Mouse (Mus musculus) lung, postnatal 10 days (tissue): ENCODE results near the gene Maml3.
A peak's percentile ranks its signal among the peaks of the same experiment; 100 is the strongest.

Source experiments
- DNase-seq: peaks from one replicate; pipeline ENCODE4 v3.0.0; 2021

Maml3 gene

GRCm38 (mm10) chr3:51771839-51772630 lies 332.8 kb downstream of the Maml3 start:
- peak; percentile 53 for DNase-seq

- peak; percentile 61 for DNase-seq
Observed at GRCm38 (mm10) chr3:51769196-51769595, 335.7 kb downstream of the Maml3 start.

DNA sequence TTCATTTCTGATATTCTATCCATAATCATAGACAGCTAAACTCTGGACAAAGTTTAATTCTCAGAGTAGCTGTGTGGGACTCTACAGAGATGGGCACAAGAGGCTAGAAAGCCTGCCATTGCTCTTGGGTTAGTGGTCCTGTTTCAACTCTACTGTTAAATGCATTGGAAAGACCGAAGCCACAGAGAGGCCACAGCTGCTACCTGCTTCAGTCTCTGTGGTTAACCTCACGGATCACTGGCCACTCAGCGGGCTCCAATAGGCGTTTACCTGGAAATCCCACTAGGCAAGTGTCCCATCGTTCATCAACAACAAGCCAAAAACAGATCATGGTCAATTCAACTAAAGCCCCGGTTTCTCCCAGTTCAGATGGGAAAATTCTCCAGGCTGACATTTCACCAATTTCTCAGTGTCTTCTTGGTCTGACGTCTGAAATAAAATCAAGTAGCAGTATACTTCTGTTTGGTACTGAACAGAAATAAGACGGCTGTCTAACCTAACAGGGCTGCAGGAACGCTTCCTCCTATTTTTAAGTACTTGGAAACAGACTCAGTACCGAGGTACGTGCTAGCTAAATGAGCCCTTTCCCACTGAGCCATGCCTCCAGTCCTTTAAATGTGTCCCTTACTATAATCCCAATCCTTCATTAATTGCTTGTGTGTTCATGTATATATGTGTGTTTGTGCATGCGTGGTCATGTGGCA lies 339.5 kb downstream of the Maml3 start:
- DNase-seq = no peak

GRCm38 (mm10) chr3:51764175-51764574 lies 340.7 kb downstream of the Maml3 start:
- DNase-seq = no peak

- DNase-seq = no peak
Observed at GRCm38 (mm10) chr3:51762900-51763299, 342.0 kb downstream of the Maml3 start.

- DNase-seq = no peak
Observed at GRCm38 (mm10) chr3:51759534-51759933, 345.3 kb downstream of the Maml3 start.

GRCm38 (mm10) chr3:51757032-51757431 lies 347.8 kb downstream of the Maml3 start:
- no peak for DNase-seq

DNA sequence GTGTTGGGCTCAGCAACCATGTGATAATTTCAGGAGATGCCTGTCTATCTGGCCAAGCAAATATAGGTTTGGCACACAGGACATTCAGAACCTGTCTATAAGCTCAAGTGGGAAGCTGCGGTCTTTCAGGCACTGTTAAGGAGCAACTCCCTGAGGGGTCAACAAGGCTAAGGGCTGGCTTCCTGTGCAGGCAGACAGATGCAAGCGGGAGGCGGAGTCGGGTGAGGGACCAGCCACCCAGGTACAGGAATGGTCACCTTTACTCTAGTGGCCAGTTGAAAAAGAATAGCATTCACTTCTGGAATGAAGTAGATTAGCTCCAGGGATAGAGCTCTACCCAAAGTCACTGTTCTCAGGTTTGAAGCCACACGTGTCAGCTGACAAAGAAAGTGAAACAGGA lies 348.6 kb downstream of the Maml3 start:
- no peak for DNase-seq

DNA sequence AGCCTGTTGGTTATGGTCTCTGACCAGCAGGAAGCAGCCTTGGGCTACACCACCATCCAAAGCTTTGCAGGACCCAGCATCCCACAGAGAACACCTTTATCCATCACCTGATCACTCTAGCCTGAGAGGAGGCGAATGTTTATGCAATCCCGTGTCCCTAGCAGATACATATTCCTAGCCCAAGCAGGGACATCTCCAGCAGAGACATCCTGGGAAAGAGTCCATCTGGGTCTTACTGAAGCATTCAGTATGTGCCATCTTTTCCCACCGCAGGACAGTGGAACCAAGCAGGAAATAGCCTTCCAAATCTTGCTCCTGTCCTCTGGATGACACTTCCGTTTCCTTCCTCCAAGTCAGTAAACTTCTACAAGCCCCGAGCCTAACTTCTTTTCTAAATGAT lies 351.6 kb downstream of the Maml3 start:
- no peak for DNase-seq

- DNase-seq = no peak
Observed at GRCm38 (mm10) chr3:51751440-51751839, 353.4 kb downstream of the Maml3 start.

GRCm38 (mm10) chr3:51749812-51750481 lies 354.9 kb downstream of the Maml3 start:
- peak; percentile 87 for DNase-seq

DNA sequence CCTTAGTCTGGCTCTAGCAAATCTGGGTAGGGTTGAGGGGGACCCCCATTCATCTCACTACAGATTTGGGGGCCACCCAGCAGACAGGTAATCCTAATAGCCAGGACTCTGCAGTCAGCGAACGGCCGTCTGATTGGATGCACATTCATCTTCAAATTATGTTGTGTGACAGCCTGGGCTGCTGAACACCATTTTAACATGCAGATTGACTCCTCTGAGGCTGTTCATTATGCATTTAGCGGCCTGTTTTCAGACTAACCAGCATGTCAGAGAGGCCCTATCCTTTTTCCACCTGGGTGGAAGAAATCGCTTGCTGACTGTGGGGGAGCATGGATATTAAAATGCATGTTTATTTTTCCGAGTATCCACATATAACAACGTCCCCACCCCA lies 355.5 kb downstream of the Maml3 start:
- DNase-seq = no peak

DNA sequence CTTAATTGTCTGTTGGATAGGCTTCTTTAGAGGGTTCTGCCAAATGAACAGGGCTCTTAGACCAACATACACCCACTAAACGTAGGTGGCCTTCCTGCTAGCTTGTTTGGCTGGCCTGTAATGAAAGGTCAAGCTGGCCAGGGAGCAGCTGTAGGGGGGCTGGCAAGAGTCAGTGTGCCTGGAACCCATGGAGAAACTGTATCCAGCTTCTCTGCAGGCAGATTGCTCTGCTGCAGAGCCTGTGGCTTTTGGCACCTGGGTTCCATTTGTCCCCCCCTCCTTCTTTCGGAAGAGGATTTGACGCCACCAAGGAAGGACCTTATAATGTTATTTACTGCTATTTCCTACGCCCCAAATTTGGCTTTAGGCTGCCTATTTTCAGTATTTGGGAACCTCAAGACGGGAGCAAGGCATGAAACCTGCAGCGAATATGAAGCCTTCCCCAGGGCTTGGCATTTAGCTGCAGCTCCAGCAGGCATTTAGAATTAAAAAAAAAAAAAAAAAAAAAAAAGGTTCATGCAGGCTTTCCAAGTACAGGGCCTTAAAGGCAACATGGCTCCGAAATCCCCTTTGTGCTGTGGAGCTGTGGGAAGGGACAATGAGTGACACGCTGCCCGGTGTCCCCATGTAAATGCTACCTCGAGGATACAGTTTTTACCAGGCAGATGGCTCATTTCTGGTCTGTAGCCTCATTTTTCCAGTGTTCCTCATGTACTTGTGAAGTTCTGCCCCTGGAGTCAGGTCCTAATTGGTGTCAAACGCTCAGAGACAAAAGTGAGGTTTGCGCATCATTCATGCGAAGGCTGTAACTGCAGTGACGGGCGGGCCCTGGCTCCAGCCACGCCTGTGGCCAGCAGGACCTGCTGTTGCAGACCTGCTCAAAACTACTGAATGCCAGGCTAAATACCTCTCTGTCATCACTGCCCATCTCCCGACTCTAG lies 356.2 kb downstream of the Maml3 start:
- no peak for DNase-seq

- no peak for DNase-seq
Observed at GRCm38 (mm10) chr3:51746816-51747215, 358.1 kb downstream of the Maml3 start.

- no peak for DNase-seq
Observed at GRCm38 (mm10) chr3:51745162-51745561, 359.7 kb downstream of the Maml3 start.

- peak; percentile 51 for DNase-seq
Observed at GRCm38 (mm10) chr3:51744339-51744759, 360.5 kb downstream of the Maml3 start.

- DNase-seq = no peak
Observed at GRCm38 (mm10) chr3:51742405-51742804, 362.5 kb downstream of the Maml3 start.

DNA sequence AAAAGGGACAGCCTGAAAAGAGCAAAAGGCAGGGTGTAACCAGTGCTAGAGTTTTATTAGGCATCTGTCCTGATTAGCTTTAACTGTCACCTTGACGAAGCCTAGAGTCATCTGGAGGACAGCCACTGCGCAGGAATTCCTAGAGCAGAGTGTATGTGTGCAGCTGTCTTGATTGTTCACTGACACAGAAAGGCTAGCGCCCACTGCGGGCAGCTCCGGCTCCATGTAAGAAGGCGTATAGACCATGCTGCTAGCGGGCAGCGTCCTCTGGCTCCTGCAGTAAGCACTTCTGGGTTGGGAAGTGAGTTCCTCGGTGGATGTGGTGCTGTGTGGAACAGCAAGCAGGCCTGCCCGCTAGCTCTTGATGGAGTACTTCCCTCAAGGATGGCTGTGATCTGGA lies 363.1 kb downstream of the Maml3 start:
- DNase-seq = no peak

DNA sequence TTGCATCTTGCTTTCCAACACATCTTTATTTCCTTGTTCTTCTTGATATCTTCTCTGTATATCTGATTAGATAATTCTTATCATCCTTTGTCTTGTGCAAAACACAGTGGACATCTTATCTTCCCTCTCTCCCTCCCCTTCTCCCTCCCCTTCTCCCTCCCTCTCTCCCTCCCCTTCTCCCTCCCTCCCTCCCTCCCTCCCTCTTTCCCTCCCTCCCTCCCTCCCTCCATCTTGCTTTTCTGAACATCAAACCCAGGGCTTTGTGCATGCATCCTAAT lies 365.1 kb downstream of the Maml3 start:
- no peak for DNase-seq

DNA sequence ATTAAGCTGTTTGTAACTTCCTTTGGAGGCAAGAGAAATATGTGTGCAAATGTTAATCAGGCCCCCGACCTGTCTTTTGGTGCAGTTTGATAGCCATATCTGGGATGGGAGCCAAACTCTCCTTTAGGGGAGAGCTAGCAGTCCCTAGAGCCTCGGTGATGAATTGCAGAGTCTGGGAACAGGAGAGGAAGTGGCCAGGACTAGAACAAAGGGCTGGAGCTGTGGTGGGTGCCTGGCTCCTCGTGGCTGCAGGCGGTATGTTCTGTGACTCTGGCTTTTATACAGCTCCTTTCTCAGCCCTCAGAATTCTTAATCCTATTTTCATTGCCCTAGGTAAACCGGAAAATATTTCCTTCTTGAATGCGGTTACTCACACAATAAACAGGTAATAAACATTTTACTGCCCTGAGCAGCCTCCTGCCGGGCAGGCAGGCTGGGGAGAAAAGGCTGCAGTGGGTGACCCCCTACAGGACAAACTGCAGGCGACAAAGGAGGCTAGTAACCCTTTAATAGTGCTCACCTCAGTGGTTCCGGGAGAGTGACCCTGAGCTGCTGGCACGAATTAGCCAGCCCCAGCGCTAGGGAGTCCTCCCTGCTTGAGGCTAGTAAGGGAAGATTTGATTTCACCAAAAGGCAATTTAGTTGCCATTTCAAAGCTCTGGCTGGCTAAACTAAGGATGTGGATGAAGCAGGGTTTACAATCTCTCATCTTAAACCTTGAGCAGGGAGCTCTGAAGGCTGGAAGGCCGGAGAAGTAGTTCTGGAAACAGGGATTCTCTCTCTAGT lies 365.6 kb downstream of the Maml3 start:
- DNase-seq = peak; percentile 49

- DNase-seq = no peak
Observed at GRCm38 (mm10) chr3:51733685-51734084, 371.2 kb downstream of the Maml3 start.
